Mouse (Mus musculus) liver, embryonic 16.5 days (tissue): Measurements from ENCODE around the gene Prss38. TPM values are rescaled to one million over a fixed set of nuclear protein-coding genes. Genes with fewer than 3 reads are reported as not detected.

ENCODE experiments used
- ATAC-seq: fragments of 200-750 bp; cut with Nextera tagmentation; 2 replicates; pipeline ENCODE4 v1.8.0; 2017; ENCODE audit warnings: low read depth, mild to moderate bottlenecking, moderate number of reproducible peaks, moderate library complexity
- H3K27ac ChIP-seq: fragments of 300-500 bp; sonication (generic); 2 replicates; pipeline ENCODE4 v1.5.1; 2014; ENCODE audit warnings: mild to moderate bottlenecking, low read length
- H3K27me3 ChIP-seq: fragments of 300-500 bp; sonication (generic); 2 replicates; pipeline ENCODE4 v1.6.1; 2014; ENCODE audit warnings: low read depth, low read length, mixed read lengths; ENCODE audit not compliant: control insufficient read depth, insufficient read depth
- H3K36me3 ChIP-seq: fragments of 300-500 bp; sonication (generic); 2 replicates; pipeline ENCODE4 v1.6.1; 2014; ENCODE audit warnings: mild to moderate bottlenecking; ENCODE audit not compliant: control insufficient read depth, insufficient read depth
- H3K4me1 ChIP-seq: fragments of 300-500 bp; sonication (generic); 2 replicates; pipeline ENCODE4 v1.6.1; 2014; ENCODE audit warnings: low read depth, low read length, mixed read lengths; ENCODE audit not compliant: control insufficient read depth
- H3K4me2 ChIP-seq: fragments of 300-500 bp; sonication (generic); 2 replicates; pipeline ENCODE4 v1.6.1; 2014; ENCODE audit warnings: low read depth, low read length, mixed read lengths
- H3K4me3 ChIP-seq: fragments of 300-500 bp; sonication (generic); 2 replicates; pipeline ENCODE4 v1.5.1; 2014; ENCODE audit warnings: low read depth, mild to moderate bottlenecking, low read length
- H3K9ac ChIP-seq: fragments of 300-500 bp; sonication (generic); 2 replicates; pipeline ENCODE4 v1.6.1; 2014; ENCODE audit warnings: low read depth, low read length
- H3K9me3 ChIP-seq: fragments of 300-500 bp; sonication (generic); replicated peaks from 2 replicates; pipeline ENCODE4 v1.6.1; 2016; ENCODE audit warnings: low read length; ENCODE audit not compliant: control insufficient read depth
- WGBS: fragments of 180-500 bp; shearing (Covaris S2); extraction: QIAGEN DNeasy Blood & Tissue Kit; methylation state at CpG from one replicate; pipeline ENCODE4 v1.1.7; 2014; ENCODE audit not compliant: insufficient replicate concordance; 5-methylcytosine and 5-hydroxymethylcytosine counted together
- microRNA-seq: library from miRNA; unstranded; fragments of <30 nt; microRNA quantifications from one replicate; pipeline ENCODE4, GENCODE M21; 2016
- polyA plus RNA-seq: library from polyadenylated mRNA; unstranded; fragments of >200 nt; fragmentation: Nextera tagmentation; extraction: Ambion mirVana; gene quantifications from 2 replicates; pipeline ENCODE4 v1.2.1, GENCODE M21; 2015

Prss38 gene
- polyA plus RNA-seq, 1 experiment from 2014 or later = not detected

DNA sequence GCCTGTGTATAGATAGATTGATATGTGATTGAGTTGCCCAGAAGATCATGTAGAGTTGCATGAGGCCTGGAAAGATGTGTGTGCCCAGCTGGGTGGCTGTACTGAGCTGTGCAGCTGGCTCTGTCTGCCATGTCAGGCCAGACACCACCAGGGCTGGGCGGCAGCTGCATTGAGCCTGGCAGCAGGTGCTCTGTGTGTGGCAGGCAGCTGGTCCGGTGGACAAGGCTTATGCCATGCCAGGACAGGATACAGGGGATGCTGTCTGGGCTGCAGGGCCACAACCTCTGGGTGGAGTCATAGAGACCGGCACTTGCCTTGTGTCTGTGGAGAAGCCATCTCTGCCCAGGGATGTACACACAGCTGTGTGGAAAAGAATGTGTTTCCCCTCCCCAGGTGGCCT, 52.5 kb downstream of the Prss38 start:
- Histone ChIP-seq H3K27ac (no peak overlapping the region), H3K9ac (no peak overlapping the region), H3K36me3 (no peaks in the 10 kb centered on the region), H3K4me1 (no peaks in the 10 kb centered on the region), H3K4me3 (no peak overlapping the region), H3K27me3 (no peaks in the 10 kb centered on the region), H3K9me3 (no peaks in the 10 kb centered on the region), H3K4me2 (no peak overlapping the region)
- WGBS = 47% methylated on average over 3 of the region's 3 CpGs
- ATAC-seq = no peak

Small RNA genes lying within 50 kb of the gene (microRNA-seq; reads per million reads assigned to microRNA genes)
- gene Gm24756 = not detected

Other genes with a start within 250 kb of the Prss38 start
- gene Obscn, start 239.3 kb downstream of the Prss38 start, polyA plus RNA-seq = 0.12 and 0.34 TPM in 2 replicates
- 12.8 and 13.3 TPM in 2 replicates for gene Iba57, start 211.9 kb downstream of the Prss38 start, polyA plus RNA-seq
- gene Gjc2, start 192.4 kb downstream of the Prss38 start, polyA plus RNA-seq = 0.08 and 0.20 TPM in 2 replicates
- 55.0 TPM in 2 replicates for gene Guk1, start 183.4 kb downstream of the Prss38 start, polyA plus RNA-seq
- gene Mrpl55, start 173.2 kb downstream of the Prss38 start, polyA plus RNA-seq = 43.1 and 44.3 TPM in 2 replicates
- gene 2310033P09Rik, start 167.3 kb downstream of the Prss38 start, polyA plus RNA-seq = 14.6 and 15.1 TPM in 2 replicates
- gene Arf1, start 147.4 kb downstream of the Prss38 start, polyA plus RNA-seq = 251 and 257 TPM in 2 replicates
- gene Wnt3a, start 84.9 kb downstream of the Prss38 start, polyA plus RNA-seq = not detected in 2 replicates
- gene Wnt9a, start 68.7 kb downstream of the Prss38 start, polyA plus RNA-seq = 0.22 and 0.32 TPM in 2 replicates
- gene Jmjd4, start 74.4 kb upstream of the Prss38 start, polyA plus RNA-seq = 3.4 and 3.7 TPM in 2 replicates
- 26.3 and 28.7 TPM in 2 replicates for gene Snap47, start 75.5 kb upstream of the Prss38 start, polyA plus RNA-seq
- gene Zfp867, start 96.8 kb upstream of the Prss38 start, polyA plus RNA-seq = 1.0 and 1.4 TPM in 2 replicates
- gene Zkscan17, start 151.1 kb upstream of the Prss38 start, polyA plus RNA-seq = 4.5 and 4.8 TPM in 2 replicates
- 0.63 and 0.89 TPM in 2 replicates for gene Nlrp3, start 165.9 kb upstream of the Prss38 start, polyA plus RNA-seq
- not detected in 2 replicates for gene Olfr222, start 200.6 kb upstream of the Prss38 start, polyA plus RNA-seq
- not detected in 2 replicates for gene Olfr223, start 217.6 kb upstream of the Prss38 start, polyA plus RNA-seq